Mouse (Mus musculus): Measurements from ENCODE around the gene Aff3. TPM values are rescaled to one million over a fixed set of nuclear protein-coding genes. Genes with fewer than 3 reads are reported as not detected.

Aff3 gene
- polyA plus RNA-seq, 1 experiment from 2014 or later = 12.7 TPM

GRCm38 (mm10) chr1:38212386-38212785 lies 452.4 kb downstream of the Aff3 start:
- H3K36me3 ChIP-seq = peaks cover 27% of the 10 kb centered on the region
- H3K9ac ChIP-seq (replicated peaks) = no peak overlapping the region
- H3K4me3 ChIP-seq (replicated peaks) = no peak overlapping the region
- no peak overlapping the region for H3K4me2 ChIP-seq (replicated peaks)
- 92% methylated on average over 5 of the region's 5 CpGs for WGBS
- H3K9me3 ChIP-seq = no peaks in the 10 kb centered on the region
- H3K4me1 ChIP-seq (replicated peaks) = peaks cover 6% of the 10 kb centered on the region
- H3K27ac ChIP-seq = no peak overlapping the region
- no peak for ATAC-seq
- H3K27me3 ChIP-seq = 0 out of 2 replicates have a peak, but pooled peaks cover 15% of the 10 kb centered on the region

GRCm38 (mm10) chr1:38202475-38203183 lies 462.1 kb downstream of the Aff3 start:
- ATAC-seq = no peak
- no peak overlapping the region for H3K9ac ChIP-seq (replicated peaks)
- no peak overlapping the region for H3K4me2 ChIP-seq (replicated peaks)
- no peak overlapping the region for H3K4me3 ChIP-seq (replicated peaks)
- H3K36me3 ChIP-seq = peaks cover 6% of the 10 kb centered on the region
- H3K4me1 ChIP-seq (replicated peaks) = peaks cover 40% of the 10 kb centered on the region
- 82% methylated on average over 10 of the region's 10 CpGs for WGBS
- no peaks in the 10 kb centered on the region for H3K9me3 ChIP-seq
- H3K27ac ChIP-seq = no peak overlapping the region
- H3K27me3 ChIP-seq = 0 out of 2 replicates have a peak, but pooled peaks cover 3% of the 10 kb centered on the region

GRCm38 (mm10) chr1:38201796-38202195 lies 463.0 kb downstream of the Aff3 start:
- H3K9me3 ChIP-seq = no peaks in the 10 kb centered on the region
- no peak overlapping the region for H3K4me3 ChIP-seq (replicated peaks)
- H3K4me1 ChIP-seq (replicated peaks) = peaks cover 48% of the 10 kb centered on the region
- no peak overlapping the region for H3K9ac ChIP-seq (replicated peaks)
- H3K27ac ChIP-seq = no peak overlapping the region
- H3K4me2 ChIP-seq (replicated peaks) = no peak overlapping the region
- no peaks in the 10 kb centered on the region for H3K27me3 ChIP-seq
- H3K36me3 ChIP-seq = no peaks in the 10 kb centered on the region
- 96% methylated on average over 3 of the region's 3 CpGs for WGBS
- no peak for ATAC-seq

GRCm38 (mm10) chr1:38199669-38200635 lies 464.8 kb downstream of the Aff3 start:
- H3K9ac ChIP-seq (replicated peaks) = peak overlapping the region; percentile 48; the same call in 1 of the 2 replicates
- H3K4me2 ChIP-seq (replicated peaks) = peak overlapping the region; percentile 12
- WGBS = 29% methylated on average over 17 of the region's 17 CpGs

GRCm38 (mm10) chr1:38198393-38199029 lies 466.2 kb downstream of the Aff3 start:
- peak overlapping the region; percentile 81 for H3K27ac ChIP-seq
- 11% methylated on average over 15 of the region's 15 CpGs for WGBS
- H3K4me2 ChIP-seq (replicated peaks) = peak overlapping the region; percentile 27
- ATAC-seq = peak; percentile 75
- H3K9me3 ChIP-seq = no peaks in the 10 kb centered on the region
- H3K9ac ChIP-seq (replicated peaks) = peak overlapping the region; percentile 48; the same call in 1 of the 2 replicates
- H3K4me3 ChIP-seq (replicated peaks) = no peak overlapping the region
- H3K27me3 ChIP-seq = no peaks in the 10 kb centered on the region
- H3K4me1 ChIP-seq (replicated peaks) = peaks cover 52% of the 10 kb centered on the region
- no peaks in the 10 kb centered on the region for H3K36me3 ChIP-seq

More at GRCm38 (mm10) chr1:38199669-38200635, 464.8 kb downstream of the Aff3 start:
- H3K27me3 ChIP-seq = no peaks in the 10 kb centered on the region
- no peak overlapping the region for H3K4me3 ChIP-seq (replicated peaks)
- ATAC-seq = peak; percentile 31
- peaks cover 50% of the 10 kb centered on the region for H3K4me1 ChIP-seq (replicated peaks)
- H3K9me3 ChIP-seq = no peaks in the 10 kb centered on the region
- H3K27ac ChIP-seq = peak overlapping the region; percentile 81
- no peaks in the 10 kb centered on the region for H3K36me3 ChIP-seq

GRCm38 (mm10) chr1:38197145-38197682 lies 467.5 kb downstream of the Aff3 start:
- WGBS = 55% methylated on average over 8 of the region's 8 CpGs
- H3K9me3 ChIP-seq = no peaks in the 10 kb centered on the region
- no peak overlapping the region for H3K4me3 ChIP-seq (replicated peaks)
- peaks cover 52% of the 10 kb centered on the region for H3K4me1 ChIP-seq (replicated peaks)
- H3K27me3 ChIP-seq = no peaks in the 10 kb centered on the region
- no peak overlapping the region; the same call in 1 of the 2 replicates for H3K27ac ChIP-seq
- ATAC-seq = no peak
- H3K9ac ChIP-seq (replicated peaks) = no peak overlapping the region
- H3K4me2 ChIP-seq (replicated peaks) = no peak overlapping the region
- no peaks in the 10 kb centered on the region for H3K36me3 ChIP-seq

- no peak for ATAC-seq
- 91% methylated on average over 3 of the region's 3 CpGs for WGBS
- H3K27ac ChIP-seq = no peak overlapping the region
Measured at GRCm38 (mm10) chr1:38195721-38196120, 469.0 kb downstream of the Aff3 start.

GRCm38 (mm10) chr1:38186227-38186545 lies 478.6 kb downstream of the Aff3 start:
- Histone ChIP-seq H3K9ac (replicated peaks) (no peak overlapping the region), H3K9me3 (no peaks in the 10 kb centered on the region), H3K4me2 (replicated peaks) (no peak overlapping the region), H3K36me3 (peaks cover 17% of the 10 kb centered on the region), H3K27ac (no peak overlapping the region), H3K27me3 (no peaks in the 10 kb centered on the region), H3K4me1 (replicated peaks) (peaks cover 4% of the 10 kb centered on the region; the same call in 1 of the 2 replicates), H3K4me3 (replicated peaks) (no peak overlapping the region)
- peak; percentile 55; the same call in 1 of the 2 replicates for ATAC-seq
- WGBS = 85% methylated on average over 5 of the region's 5 CpGs

More at GRCm38 (mm10) chr1:38195721-38196120, 469.0 kb downstream of the Aff3 start:
- H3K27me3 ChIP-seq = no peaks in the 10 kb centered on the region
- H3K4me2 ChIP-seq (replicated peaks) = no peak overlapping the region
- no peak overlapping the region for H3K9ac ChIP-seq (replicated peaks)
- H3K4me1 ChIP-seq (replicated peaks) = peaks cover 43% of the 10 kb centered on the region
- no peak overlapping the region for H3K4me3 ChIP-seq (replicated peaks)
- H3K9me3 ChIP-seq = no peaks in the 10 kb centered on the region
- no peaks in the 10 kb centered on the region for H3K36me3 ChIP-seq

GRCm38 (mm10) chr1:38185517-38186226 lies 479.1 kb downstream of the Aff3 start:
- H3K36me3 ChIP-seq = peaks cover 23% of the 10 kb centered on the region
- H3K9me3 ChIP-seq = no peaks in the 10 kb centered on the region
- H3K4me1 ChIP-seq (replicated peaks) = peaks cover 4% of the 10 kb centered on the region; the same call in 1 of the 2 replicates
- H3K4me3 ChIP-seq (replicated peaks) = no peak overlapping the region
- H3K9ac ChIP-seq (replicated peaks) = no peak overlapping the region
- H3K27me3 ChIP-seq = no peaks in the 10 kb centered on the region
- WGBS = 52% methylated on average over 17 of the region's 17 CpGs
- H3K27ac ChIP-seq = no peak overlapping the region
- H3K4me2 ChIP-seq (replicated peaks) = no peak overlapping the region
- ATAC-seq = peak; percentile 87

- H3K4me2 ChIP-seq (replicated peaks) = no peak overlapping the region
- H3K27ac ChIP-seq = no peak overlapping the region
- WGBS = 85% methylated on average over 15 of the region's 15 CpGs
- ATAC-seq = no peak
- peaks cover 41% of the 10 kb centered on the region for H3K36me3 ChIP-seq
- no peak overlapping the region for H3K4me3 ChIP-seq (replicated peaks)
- no peaks in the 10 kb centered on the region for H3K27me3 ChIP-seq
- H3K4me1 ChIP-seq (replicated peaks) = peaks cover 4% of the 10 kb centered on the region; the same call in 1 of the 2 replicates
- H3K9ac ChIP-seq (replicated peaks) = no peak overlapping the region
- no peaks in the 10 kb centered on the region for H3K9me3 ChIP-seq
Measured at GRCm38 (mm10) chr1:38181020-38181550, 483.7 kb downstream of the Aff3 start.

GRCm38 (mm10) chr1:38178929-38179328 lies 485.8 kb downstream of the Aff3 start:
- Histone ChIP-seq H3K36me3 (peaks cover 41% of the 10 kb centered on the region), H3K9me3 (no peaks in the 10 kb centered on the region), H3K4me1 (replicated peaks) (0 out of 2 replicates have a peak, but pooled peaks cover 4% of the 10 kb centered on the region), H3K27ac (no peak overlapping the region), H3K4me2 (replicated peaks) (no peak overlapping the region), H3K4me3 (replicated peaks) (no peak overlapping the region), H3K27me3 (no peaks in the 10 kb centered on the region), H3K9ac (replicated peaks) (no peak overlapping the region)
- ATAC-seq = no peak
- WGBS = 93% methylated on average over 8 of the region's 8 CpGs

Data from midbrain, embryonic 13.5 days (tissue).